Mouse (Mus musculus): ENCODE results near the gene Zfp526.

DNA sequence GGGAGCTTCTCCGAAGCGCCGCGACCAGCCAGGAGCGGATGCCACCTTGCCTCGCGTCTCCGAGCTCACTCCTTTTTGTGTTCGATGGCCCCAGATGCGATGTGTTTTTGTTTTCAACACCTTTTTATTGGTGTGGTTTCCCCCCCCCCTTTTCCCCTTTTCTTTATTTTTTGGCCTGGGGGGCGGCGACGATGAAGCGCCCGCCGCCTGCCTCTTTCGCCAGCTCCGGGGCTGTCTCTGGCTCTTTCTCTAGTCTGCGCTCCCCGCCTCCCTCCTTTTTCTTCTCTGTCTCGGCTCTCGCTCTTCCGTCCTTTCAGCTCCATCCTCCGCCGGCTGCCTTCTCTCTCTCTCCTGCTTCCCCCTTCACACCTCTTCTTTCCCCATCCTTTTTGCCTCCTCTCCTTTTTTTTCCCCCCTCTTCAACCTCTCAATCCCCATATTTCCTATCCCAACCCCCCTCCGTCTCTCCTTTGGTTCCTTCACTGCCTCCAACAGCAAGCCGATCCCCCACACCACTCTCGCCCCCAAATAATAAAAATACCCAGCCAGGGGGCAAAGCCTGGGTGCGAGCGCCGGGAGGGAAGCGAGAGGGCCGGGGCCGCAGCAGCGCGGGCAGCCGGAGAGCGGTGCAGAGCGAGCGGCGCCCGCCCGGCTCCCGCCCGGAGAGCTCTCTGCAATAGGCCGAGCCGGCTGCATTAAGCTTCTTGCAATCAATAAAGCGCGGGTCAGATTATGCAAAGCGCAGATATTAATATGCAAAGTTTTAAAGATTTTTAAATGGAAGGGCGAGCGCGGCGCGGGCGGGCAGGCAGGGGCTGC lies 42.2 kb upstream of the Zfp526 start:
- 0 out of 2 replicates have a peak, but pooled peaks have one; percentile 5 for TF ChIP-seq CTCF (IDR thresholded peaks at IDR 0.05; ENCODE audit: insufficient read depth, low read depth, low read length)
- TF ChIP-seq POLR2A (IDR thresholded peaks at IDR 0.05; ENCODE audit: insufficient read depth, low read depth, low read length) = no peak
